Mouse (Mus musculus) spleen, adult 2 months (tissue): ENCODE measurements around the gene Rngtt. TPM values are rescaled to one million over a fixed set of nuclear protein-coding genes. Genes with fewer than 3 reads are reported as not detected.

Source experiments
- DNase-seq, 2 experiments: peaks; one replicate each; pipeline versions ENCODE4 v3.0.0 to v3.0.0-alpha.2; 2012 to 2021; ENCODE audit warnings: low spot score in 2 of 2, low read depth in 1 of 2
- H3K27ac ChIP-seq: fragments of 200-500 bp; 2 replicates; pipeline ENCODE4 v1.5.1; 2012; ENCODE audit warnings: low read length, inconsistent platforms; ENCODE audit not compliant: insufficient read depth
- H3K27me3 ChIP-seq: fragments of 200-500 bp; 2 replicates; pipeline ENCODE4 v1.6.1; 2012; ENCODE audit warnings: mild to moderate bottlenecking, moderate library complexity, low read length, inconsistent platforms; ENCODE audit not compliant: control insufficient read depth, insufficient read depth
- H3K36me3 ChIP-seq: fragments of 200-500 bp; 2 replicates; pipeline ENCODE4 v1.6.1; 2012; ENCODE audit warnings: mild to moderate bottlenecking, low read length, inconsistent platforms; ENCODE audit not compliant: control insufficient read depth, insufficient read depth
- H3K4me1 ChIP-seq: fragments of 200-500 bp; 2 replicates; pipeline ENCODE4 v1.6.1; 2011; ENCODE audit warnings: inconsistent platforms; ENCODE audit not compliant: control insufficient read depth, insufficient read depth, insufficient read length
- H3K4me3 ChIP-seq: fragments of 200-500 bp; 2 replicates; pipeline ENCODE4 v1.5.1; 2011; ENCODE audit warnings: mild to moderate bottlenecking, inconsistent platforms; ENCODE audit not compliant: insufficient read depth, insufficient read length; ENCODE audit errors: extremely low read depth
- CTCF ChIP-seq: fragments of 200-500 bp; IDR thresholded peaks from 2 replicates; pipeline ENCODE4 v1.5.1; 2011; ENCODE audit warnings: mild to moderate bottlenecking, inconsistent platforms; ENCODE audit not compliant: insufficient read depth, insufficient read length, insufficient replicate concordance; ENCODE audit errors: extremely low read depth
- POLR2A ChIP-seq: fragments of 200-500 bp; IDR thresholded peaks from 2 replicates; pipeline ENCODE4 v1.6.1; 2011; ENCODE audit warnings: low read depth, low read length, inconsistent platforms
- WGBS: fragments of 180-500 bp; shearing (Covaris S2); methylation state at CpG from one replicate; pipeline ENCODE4 v1.1.7; 2018; 5-methylcytosine and 5-hydroxymethylcytosine counted together
- polyA plus RNA-seq: library from polyadenylated mRNA; depleted of rRNA; stranded (reverse); fragments of >200 nt; gene quantifications from 2 replicates; pipeline ENCODE4 v1.2.3, GENCODE M21; 2012

The Rngtt gene
- polyA plus RNA-seq, 1 experiment: 2.4 TPM

DNA sequence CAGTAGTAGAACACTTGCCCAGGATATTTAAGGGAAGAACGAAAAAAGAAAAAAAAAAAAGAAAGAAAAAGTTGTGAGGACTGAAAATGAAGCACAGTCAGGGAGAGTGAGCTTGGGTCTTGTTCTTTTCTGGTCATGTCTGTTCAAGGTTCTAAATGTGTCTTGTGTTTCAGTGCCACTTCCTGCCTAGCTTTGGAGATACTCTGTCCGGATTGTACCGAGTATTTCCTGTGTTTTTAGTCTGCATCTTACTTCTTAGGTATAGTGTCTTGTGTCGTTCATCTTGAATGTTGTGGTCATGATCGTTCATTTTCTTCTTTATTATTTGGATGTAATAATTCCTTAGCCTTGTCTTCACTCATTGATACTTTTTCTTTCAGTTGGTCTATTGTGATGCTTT is 5.7 kb downstream of the Rngtt start:
- Histone ChIP-seq H3K4me1 (peaks cover 7% of the 10 kb centered on the region; the same call in 1 of the 2 replicates), H3K4me3 (no peak overlapping the region), H3K27ac (peak overlapping the region; percentile 67), H3K27me3 (no peaks in the 10 kb centered on the region), H3K36me3 (no peaks in the 10 kb centered on the region)
- TF ChIP-seq CTCF: no peak
- TF ChIP-seq POLR2A: no peak
- DNase-seq: peak in 1 of 2 experiments; percentile 5
- 35% methylated on average over 5 of the region's 5 CpGs for WGBS

DNA sequence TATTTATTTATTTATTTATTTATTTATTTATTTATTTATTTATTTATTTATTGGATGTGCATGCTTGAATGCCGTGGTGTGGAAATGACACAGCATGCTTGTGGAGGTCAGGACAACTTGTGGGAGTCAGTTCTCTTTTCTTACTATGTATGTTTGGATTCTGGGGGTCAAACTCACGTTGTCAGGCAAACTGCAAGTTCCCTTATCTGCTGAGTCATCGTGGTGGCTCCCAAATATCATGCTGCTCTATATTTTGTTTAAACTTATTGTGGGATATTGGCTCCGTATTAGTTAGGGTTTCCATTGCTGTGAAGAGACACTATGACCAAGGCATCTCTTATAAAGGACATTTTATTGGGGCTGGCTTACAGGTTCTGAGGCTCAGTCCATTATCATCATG is 21.0 kb downstream of the Rngtt start:
- 80% methylated on average over 4 of the region's 4 CpGs for WGBS
- no peak overlapping the region for H3K4me3 ChIP-seq
- no peak overlapping the region for H3K27ac ChIP-seq
- no peak for TF ChIP-seq CTCF
- no peak for TF ChIP-seq POLR2A
- H3K4me1 ChIP-seq: no peaks in the 10 kb centered on the region
- no peaks in the 10 kb centered on the region for H3K27me3 ChIP-seq
- H3K36me3 ChIP-seq: peaks cover 15% of the 10 kb centered on the region
- DNase-seq: no peak

DNA sequence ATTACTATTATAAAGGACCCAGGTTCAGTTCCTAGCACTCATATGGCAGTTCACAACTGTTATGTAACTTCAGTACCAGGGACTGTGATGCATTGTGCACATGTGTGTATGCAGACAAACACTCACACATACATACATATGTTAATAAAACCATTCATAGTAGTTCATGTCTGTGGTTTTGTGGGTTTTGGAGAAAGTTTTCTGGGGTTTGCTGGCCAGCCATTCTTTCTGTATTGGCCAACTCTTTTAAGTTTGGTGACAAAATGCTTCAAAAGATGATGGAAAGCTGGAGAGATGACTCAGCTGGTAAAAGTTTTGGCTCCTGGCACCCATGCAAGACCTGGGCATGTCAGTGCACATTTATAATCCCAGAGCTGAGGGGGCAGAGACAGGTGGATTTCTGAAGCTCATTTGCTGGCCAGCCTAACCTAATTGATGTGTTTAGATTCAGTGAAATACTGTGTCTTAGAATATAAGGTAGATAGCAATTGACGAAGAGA is 22.9 kb downstream of the Rngtt start:
- H3K4me1 ChIP-seq: no peaks in the 10 kb centered on the region
- H3K36me3 ChIP-seq: peaks cover 14% of the 10 kb centered on the region
- no peaks in the 10 kb centered on the region for H3K27me3 ChIP-seq
- TF ChIP-seq POLR2A (no peak), CTCF (no peak)
- no peak overlapping the region for H3K27ac ChIP-seq
- no peak overlapping the region for H3K4me3 ChIP-seq
- DNase-seq: no peak
- 95% methylated on average over 1 of the region's 1 CpGs for WGBS

DNA sequence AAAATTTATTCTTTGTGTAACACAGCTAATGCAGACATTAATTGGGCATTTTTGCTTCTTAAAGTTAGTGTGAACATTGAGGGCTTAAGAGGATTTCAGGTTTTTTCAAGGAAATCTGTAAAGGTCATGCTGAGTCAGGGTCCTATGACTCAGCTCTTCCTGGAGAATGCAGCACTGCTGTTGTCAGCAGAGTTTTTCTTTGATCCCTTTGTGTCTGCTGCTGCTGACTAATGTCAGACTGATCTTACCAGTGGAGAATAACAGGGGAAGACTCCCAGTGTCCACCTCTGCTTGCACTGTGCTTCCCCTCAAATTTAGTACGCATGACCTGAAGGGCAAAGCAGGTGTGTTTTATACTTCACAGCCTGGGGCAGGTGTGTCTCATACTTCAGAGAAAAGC is 27.9 kb downstream of the Rngtt start:
- Histone ChIP-seq H3K4me3 (no peak overlapping the region), H3K27me3 (no peaks in the 10 kb centered on the region), H3K27ac (no peak overlapping the region), H3K36me3 (peaks cover 7% of the 10 kb centered on the region; the same call in 1 of the 2 replicates), H3K4me1 (no peaks in the 10 kb centered on the region)
- DNase-seq: no peak
- no peak for TF ChIP-seq CTCF
- TF ChIP-seq POLR2A: no peak
- 88% methylated on average over 1 of the region's 1 CpGs for WGBS

DNA sequence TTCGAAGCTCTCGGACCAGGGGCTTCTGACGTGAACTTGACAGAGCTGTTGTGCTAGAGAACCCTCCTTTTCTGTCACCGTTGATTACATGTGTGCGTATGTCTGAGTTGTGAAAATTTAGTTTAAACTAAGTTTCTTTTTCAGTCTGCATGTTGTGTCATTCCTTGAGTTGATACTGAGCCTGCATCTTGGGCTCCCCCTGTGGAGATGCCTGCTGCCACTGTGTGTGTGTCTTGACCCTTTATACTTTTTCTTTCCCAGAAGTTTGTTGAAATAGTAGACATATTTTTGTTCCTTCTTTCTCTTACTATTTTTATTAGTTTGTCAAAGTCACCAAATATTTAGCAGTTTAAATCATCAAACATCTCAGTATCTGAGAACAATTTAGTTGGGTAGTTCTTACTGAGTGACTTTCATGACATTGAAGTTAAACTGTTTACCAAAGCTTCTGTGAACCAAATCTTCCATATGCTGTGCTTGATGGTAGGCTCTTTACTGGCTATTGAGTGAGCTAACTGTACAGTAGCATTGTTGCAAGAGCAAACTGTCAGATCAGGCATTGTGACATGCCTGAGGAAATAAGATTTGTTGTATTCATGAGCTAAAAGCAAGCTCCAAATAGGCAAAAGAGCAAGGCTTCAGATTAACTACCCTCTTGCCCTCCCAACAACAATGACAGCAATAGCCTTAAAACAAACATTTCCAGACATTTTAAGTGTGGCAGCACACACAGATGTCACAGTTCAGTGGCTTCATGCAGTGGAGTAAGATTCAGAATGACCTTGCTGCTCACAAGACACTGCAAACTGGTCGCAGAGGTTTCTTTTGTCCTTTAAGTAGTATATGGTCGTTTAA is 33.0 kb downstream of the Rngtt start:
- H3K27ac ChIP-seq: no peak overlapping the region
- peaks cover 5% of the 10 kb centered on the region; the same call in 1 of the 2 replicates for H3K36me3 ChIP-seq
- no peak for DNase-seq
- H3K4me3 ChIP-seq: no peak overlapping the region
- TF ChIP-seq POLR2A (no peak), CTCF (no peak)
- H3K27me3 ChIP-seq: no peaks in the 10 kb centered on the region
- no peaks in the 10 kb centered on the region for H3K4me1 ChIP-seq
- 95% methylated on average over 7 of the region's 7 CpGs for WGBS

DNA sequence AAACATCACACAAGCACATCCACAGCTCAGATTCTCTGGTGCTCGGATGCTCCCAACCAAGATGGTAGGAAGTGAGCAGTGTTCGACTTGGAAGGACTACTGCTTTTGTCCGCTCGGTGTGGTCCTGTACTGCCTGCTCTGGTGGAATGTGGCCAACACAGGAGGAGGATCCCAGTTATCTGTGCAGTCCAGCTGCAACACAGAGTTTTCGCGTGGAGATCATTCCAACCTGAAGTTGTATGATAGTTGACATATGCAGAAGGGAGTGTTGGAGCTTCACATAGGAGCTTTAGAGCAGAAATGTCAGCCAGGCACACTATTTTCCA is 33.6 kb downstream of the Rngtt start:
- TF ChIP-seq CTCF (no peak), POLR2A (no peak)

DNA sequence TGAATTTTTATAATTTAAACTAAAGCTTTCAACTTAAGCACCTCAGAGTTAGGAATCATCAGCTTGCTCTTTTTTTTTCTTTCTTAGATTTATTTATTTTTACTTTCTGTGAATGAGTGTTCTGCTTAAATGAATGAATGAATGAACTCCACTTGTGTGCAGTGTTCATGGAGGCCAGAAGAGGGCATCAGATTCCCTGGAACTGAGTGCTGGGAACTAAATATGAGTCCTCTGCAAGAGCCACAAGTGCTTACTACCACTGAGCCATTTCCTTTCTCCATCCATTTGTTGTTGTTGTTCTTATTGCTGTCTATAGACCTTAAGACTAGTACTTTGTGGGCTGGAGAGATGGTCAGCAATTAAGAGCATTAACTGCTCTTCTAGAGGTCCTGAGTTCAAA is 53.3 kb downstream of the Rngtt start:
- H3K27me3 ChIP-seq: no peaks in the 10 kb centered on the region
- no peak overlapping the region for H3K27ac ChIP-seq
- no peak for TF ChIP-seq POLR2A
- TF ChIP-seq CTCF: no peak
- H3K36me3 ChIP-seq: peaks cover 3% of the 10 kb centered on the region
- H3K4me1 ChIP-seq: no peaks in the 10 kb centered on the region
- no peak overlapping the region for H3K4me3 ChIP-seq
- DNase-seq: no peak

More for the DNA sequence above, 33.6 kb downstream of the Rngtt start:
- 87% methylated on average over 6 of the region's 6 CpGs for WGBS
- Histone ChIP-seq H3K4me3 (no peak overlapping the region), H3K4me1 (no peaks in the 10 kb centered on the region), H3K27me3 (no peaks in the 10 kb centered on the region), H3K36me3 (peaks cover 5% of the 10 kb centered on the region; the same call in 1 of the 2 replicates), H3K27ac (no peak overlapping the region)
- no peak for DNase-seq
